Comparison of ENCODE assay signal across 12 mouse cellular contexts in the genomic region with DNA sequence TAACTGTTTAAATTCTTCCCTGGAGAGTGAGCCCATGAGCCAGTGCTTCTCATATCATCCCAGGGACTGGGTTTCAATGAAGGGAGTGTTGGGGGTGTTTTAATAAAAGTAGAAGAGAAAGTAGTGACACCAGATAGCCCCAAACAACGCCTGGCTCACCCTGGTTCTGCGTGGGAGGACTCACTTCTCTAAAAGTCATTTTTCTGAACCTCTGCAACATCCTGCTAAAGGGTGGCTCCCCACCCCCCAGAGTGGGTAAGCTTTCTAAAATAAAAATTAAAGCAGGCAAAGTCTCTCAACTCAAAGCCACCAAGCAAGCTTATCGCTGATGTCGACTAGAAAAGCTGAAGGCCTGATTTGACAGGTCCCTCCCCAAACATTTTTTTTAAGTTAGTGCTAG. TPM values are rescaled to one million over a fixed set of nuclear protein-coding genes. Genes with fewer than 3 reads are reported as not detected.
A peak's percentile ranks its signal among the peaks of the same experiment; 100 is the strongest.
DNase-seq lines count a peak whose midpoint lies in the region.
"Had no signal": no experiment of that assay in that cellular context is flagged by ENCODE, and none has a peak within 500 bp of the region (broad histone marks: within the 10 kb centered on the region; RNA-seq: fewer than 3 reads in every experiment).

No protein-coding gene starts in this region.

- intact Hi-C loops in heart, postnatal 14 days (cut with DNase I) = no loop called here

- peak; percentile 94 for DNase-seq in heart, adult 11 months
- no peak for DNase-seq in heart, postnatal 14 days
- peak; percentile 31 to 33 for DNase-seq in lung, postnatal 4 days
- DNase-seq in lung, postnatal 10 days = no peak
- DNase-seq in spleen, adult 12 weeks (ENCODE audit: low spot score) = peak; percentile 29
- DNase-seq in cerebellum, postnatal 10 days = no peak
- DNase-seq in adrenal gland, adult (ENCODE audit: inconsistent age in 2 of 2, low spot score in 1 of 2) = no peak
- DNase-seq in adipocyte (ENCODE audit: low spot score) = no peak
- DNase-seq: cerebellum, adult 9-11 months; gastrocnemius, postnatal 36 days; right cerebral cortex, postnatal 4 days; thymus, postnatal 36 days had no signal

RNA-seq across cellular contexts. Expression of a gene that starts 57.8 kb away (rescaled TPM):
- total RNA-seq in heart, postnatal 14 days (2021) = 10 to 100 TPM; 29.7 to 29.8 TPM

Comparison
In these comparisons a context has a peak if more than half of its experiments do, and no peak if none do; other contexts are left out.
1. DNase-seq: peak in heart, adult 11 months (single experiment), lung, postnatal 4 days (2 of 2) and spleen, adult 12 weeks (single experiment); none in heart, postnatal 14 days (0 of 2), lung, postnatal 10 days (single experiment), cerebellum, postnatal 10 days (0 of 2), adrenal gland, adult (0 of 2) and adipocyte (single experiment).